Mouse (Mus musculus) neural tube, embryonic 15.5 days (tissue): ENCODE measurements around the gene Dcst2. TPM values are rescaled to one million over a fixed set of nuclear protein-coding genes. Genes with fewer than 3 reads are reported as not detected.

Experiments
- ATAC-seq: fragments of 200-750 bp; cut with Nextera tagmentation; 2 replicates; pipeline ENCODE4 v1.8.0; 2017; ENCODE audit warnings: mild to moderate bottlenecking, moderate TSS enrichment, moderate library complexity; ENCODE audit not compliant: low FRiP score
- H3K27ac ChIP-seq: fragments of 300-500 bp; sonication (generic); replicated peaks from 2 replicates; pipeline ENCODE4 v1.5.1; 2015; ENCODE audit warnings: mild to moderate bottlenecking, inconsistent platforms
- H3K27me3 ChIP-seq: fragments of 300-500 bp; sonication (generic); replicated peaks from 2 replicates; pipeline ENCODE4 v1.6.1; 2015; ENCODE audit warnings: inconsistent platforms
- H3K36me3 ChIP-seq: fragments of 300-500 bp; sonication (generic); 2 replicates; pipeline ENCODE4 v1.6.1; 2015; ENCODE audit warnings: inconsistent platforms
- H3K4me1 ChIP-seq: fragments of 300-500 bp; sonication (generic); 2 replicates; pipeline ENCODE4 v1.6.1; 2015; ENCODE audit warnings: inconsistent platforms
- H3K4me2 ChIP-seq: fragments of 300-500 bp; sonication (generic); 2 replicates; pipeline ENCODE4 v1.6.1; 2015; ENCODE audit warnings: inconsistent platforms, mild to moderate bottlenecking, moderate library complexity
- H3K4me3 ChIP-seq: fragments of 300-500 bp; sonication (generic); replicated peaks from 2 replicates; pipeline ENCODE4 v1.5.1; 2015; ENCODE audit warnings: mild to moderate bottlenecking, inconsistent platforms
- H3K9ac ChIP-seq: fragments of 300-500 bp; sonication (generic); replicated peaks from 2 replicates; pipeline ENCODE4 v1.6.1; 2015; ENCODE audit warnings: mild to moderate bottlenecking, inconsistent platforms
- H3K9me3 ChIP-seq: fragments of 300-500 bp; sonication (generic); replicated peaks from 2 replicates; pipeline ENCODE4 v1.6.1; 2016; ENCODE audit warnings: inconsistent platforms
- WGBS: fragments of 180-500 bp; shearing (Covaris S2); methylation state at CpG from one replicate; pipeline ENCODE4 v1.1.7; 2015; ENCODE audit warnings: mixed read lengths; 5-methylcytosine and 5-hydroxymethylcytosine counted together
- polyA plus RNA-seq: library from polyadenylated mRNA; unstranded; fragments of >200 nt; fragmentation: Nextera tagmentation; extraction: Ambion mirVana; gene quantifications from 2 replicates; pipeline ENCODE4 v1.2.1, GENCODE M21; 2015

The Dcst2 gene
- polyA plus RNA-seq, 1 experiment from 2014 or later, result 0.26 TPM

GRCm38 (mm10) chr3:89402693-89403092, 40.9 kb downstream of the Dcst2 start, which contains the start of gene Lenep:
TSS of gene Lenep (minus strand) at chr3:89402793.
- WGBS, result 83% methylated on average over 5 of the region's 5 CpGs
- ATAC-seq, result no peak

DNA sequence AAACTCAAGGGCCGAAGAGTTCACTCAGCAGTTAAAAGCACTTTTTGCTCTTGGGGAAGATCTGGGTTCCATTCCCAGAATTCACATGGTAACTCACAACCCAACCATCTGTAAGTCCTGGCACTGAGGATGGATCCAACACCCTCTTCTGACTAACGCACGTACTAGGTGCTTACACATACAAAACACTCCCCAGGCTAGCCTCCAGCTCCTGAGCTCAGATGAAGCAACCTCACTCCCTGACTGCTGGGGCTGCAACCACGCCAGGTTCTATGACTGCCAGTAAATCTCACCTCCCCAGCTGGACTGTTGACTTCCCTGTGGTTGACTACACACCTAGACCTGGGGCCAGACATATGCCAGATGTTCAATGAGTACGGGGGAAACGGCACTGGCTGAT, 45.1 kb downstream of the Dcst2 start:
- no peak for ATAC-seq
- Histone ChIP-seq H3K4me3 (no peak overlapping the region), H3K27ac (no peak overlapping the region), H3K9me3 (no peaks in the 10 kb centered on the region), H3K9ac (no peak overlapping the region), H3K36me3 (peaks cover 37% of the 10 kb centered on the region), H3K4me1 (peaks cover 13% of the 10 kb centered on the region), H3K27me3 (no peaks in the 10 kb centered on the region), H3K4me2 (no peak overlapping the region)
- 94% methylated on average over 6 of the region's 6 CpGs for WGBS

More at GRCm38 (mm10) chr3:89402693-89403092, 40.9 kb downstream of the Dcst2 start, which contains the start of gene Lenep:
- Histone ChIP-seq H3K4me2 (no peak within 1 kb of the TSS), H3K9me3 (no peaks in the 10 kb centered on the region), H3K27ac (no peak within 1 kb of the TSS), H3K27me3 (0 out of 2 replicates have a peak, but pooled peaks cover 4% of the 10 kb centered on the region), H3K36me3 (peaks cover 47% of the 10 kb centered on the region), H3K9ac (no peak within 1 kb of the TSS), H3K4me3 (no peak within 1 kb of the TSS), H3K4me1 (no peaks in the 10 kb centered on the region)

DNA sequence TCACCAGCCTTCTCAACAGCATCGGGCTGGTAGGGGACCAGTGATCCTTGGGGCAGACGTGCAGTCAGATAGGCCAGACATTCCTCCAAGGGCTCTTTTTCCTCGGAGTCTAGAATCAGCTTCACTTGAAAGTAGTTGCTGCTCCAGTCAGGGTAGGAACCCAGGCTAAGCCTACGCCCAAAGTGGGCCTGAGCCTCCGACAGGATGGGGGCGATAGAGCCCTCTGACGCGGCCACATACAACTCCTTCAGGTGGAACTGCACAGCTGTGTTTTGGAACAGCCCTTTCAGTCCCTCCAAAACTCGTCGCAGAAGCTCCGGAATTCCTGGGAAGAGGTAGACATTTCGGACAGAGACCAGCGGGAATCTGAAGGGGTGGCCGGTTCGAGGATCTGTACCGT, 46.7 kb downstream of the Dcst2 start:
- ATAC-seq, result no peak
- Histone ChIP-seq H3K36me3 (peaks cover 21% of the 10 kb centered on the region), H3K9ac (no peak overlapping the region), H3K27me3 (no peaks in the 10 kb centered on the region), H3K27ac (no peak overlapping the region), H3K4me1 (peaks cover 18% of the 10 kb centered on the region), H3K4me2 (no peak overlapping the region), H3K4me3 (no peak overlapping the region), H3K9me3 (no peaks in the 10 kb centered on the region)
- WGBS, result 68% methylated on average over 16 of the region's 16 CpGs

GRCm38 (mm10) chr3:89409701-89410100, 47.9 kb downstream of the Dcst2 start:
- Histone ChIP-seq H3K9ac (no peak overlapping the region), H3K27ac (no peak overlapping the region), H3K4me3 (no peak overlapping the region), H3K4me1 (peaks cover 18% of the 10 kb centered on the region), H3K27me3 (no peaks in the 10 kb centered on the region), H3K4me2 (no peak overlapping the region), H3K36me3 (peaks cover 19% of the 10 kb centered on the region), H3K9me3 (no peaks in the 10 kb centered on the region)
- no peak for ATAC-seq
- 98% methylated on average over 3 of the region's 3 CpGs for WGBS

DNA sequence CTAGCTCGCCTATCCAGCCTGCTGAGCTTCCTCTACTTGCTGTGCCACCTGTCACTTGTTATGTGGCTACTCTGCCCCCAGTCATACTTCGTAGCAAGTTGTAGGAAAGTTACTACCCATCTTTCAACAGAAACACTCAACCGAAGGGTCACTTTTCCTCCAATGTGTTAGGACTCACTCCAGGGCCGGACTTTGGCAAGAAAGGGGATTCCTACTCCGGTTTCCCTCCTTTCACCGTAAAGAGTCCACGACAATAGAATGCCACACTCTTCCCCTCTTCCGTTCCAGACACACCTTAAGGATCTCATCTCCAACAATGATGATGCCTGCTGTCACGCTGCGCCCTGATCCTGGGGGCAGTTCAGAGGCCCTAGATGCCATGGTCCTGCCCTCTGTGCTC, 49.1 kb downstream of the Dcst2 start:
- WGBS, result 83% methylated on average over 10 of the region's 10 CpGs
- H3K9me3 ChIP-seq, result no peaks in the 10 kb centered on the region
- peak overlapping the region; percentile 55 for H3K4me3 ChIP-seq
- peak overlapping the region; percentile 72 for H3K27ac ChIP-seq
- peaks cover 18% of the 10 kb centered on the region for H3K4me1 ChIP-seq
- no peaks in the 10 kb centered on the region for H3K27me3 ChIP-seq
- peak overlapping the region; percentile 56 for H3K9ac ChIP-seq
- H3K36me3 ChIP-seq, result peaks cover 23% of the 10 kb centered on the region
- peak overlapping the region; percentile 80 for H3K4me2 ChIP-seq
- no peak; the same call in 1 of the 2 replicates for ATAC-seq

- peaks cover 20% of the 10 kb centered on the region for H3K4me1 ChIP-seq
- 6% methylated on average over 28 of the region's 28 CpGs for WGBS
- peak; percentile 98 for ATAC-seq
Observed at GRCm38 (mm10) chr3:89411490-89412393, 50.0 kb downstream of the Dcst2 start, which contains the start of gene Flad1. TSS of gene Flad1 (minus strand) at chr3:89411870.

GRCm38 (mm10) chr3:89416158-89416557, 54.4 kb downstream of the Dcst2 start:
- WGBS, result 96% methylated on average over 8 of the region's 8 CpGs
- H3K4me2 ChIP-seq, result no peak overlapping the region

More at GRCm38 (mm10) chr3:89411490-89412393, 50.0 kb downstream of the Dcst2 start, which contains the start of gene Flad1:
- peak within 1 kb of the TSS; percentile 80 for H3K4me2 ChIP-seq
- H3K4me3 ChIP-seq, result peak within 1 kb of the TSS; percentile 55
- no peaks in the 10 kb centered on the region for H3K9me3 ChIP-seq
- peaks cover 24% of the 10 kb centered on the region for H3K36me3 ChIP-seq
- peak within 1 kb of the TSS; percentile 72 for H3K27ac ChIP-seq
- H3K27me3 ChIP-seq, result no peaks in the 10 kb centered on the region
- H3K9ac ChIP-seq, result peak within 1 kb of the TSS; percentile 56

DNA sequence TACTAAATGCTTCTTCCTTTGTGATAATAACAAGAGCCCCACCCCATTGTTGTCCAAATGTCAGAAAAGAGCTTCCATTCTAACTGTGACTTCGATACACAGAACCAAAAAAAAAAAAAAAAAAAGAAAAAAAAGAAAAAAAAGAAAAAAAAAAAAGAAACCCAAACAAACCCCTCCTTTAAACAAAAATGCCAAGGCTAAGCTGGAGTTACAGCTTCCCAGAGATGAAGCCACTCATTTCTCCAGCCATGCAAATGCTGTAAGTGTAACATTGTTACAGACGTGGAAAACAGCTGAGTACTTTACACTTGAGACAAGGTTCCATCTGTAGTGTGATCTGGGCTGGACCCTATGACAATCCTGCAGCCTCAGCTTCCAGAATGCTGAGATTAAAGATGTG, 55.4 kb downstream of the Dcst2 start:
- Histone ChIP-seq H3K36me3 (peaks cover 19% of the 10 kb centered on the region), H3K4me1 (peaks cover 44% of the 10 kb centered on the region)

More at GRCm38 (mm10) chr3:89416158-89416557, 54.4 kb downstream of the Dcst2 start:
- Histone ChIP-seq H3K27me3 (no peaks in the 10 kb centered on the region), H3K36me3 (peaks cover 19% of the 10 kb centered on the region), H3K27ac (no peak overlapping the region), H3K9ac (no peak overlapping the region), H3K4me1 (peaks cover 37% of the 10 kb centered on the region), H3K9me3 (no peaks in the 10 kb centered on the region), H3K4me3 (no peak overlapping the region)
- ATAC-seq, result no peak

GRCm38 (mm10) chr3:89417840-89418169, 56.0 kb downstream of the Dcst2 start:
- Histone ChIP-seq H3K9me3 (no peaks in the 10 kb centered on the region), H3K4me2 (peak overlapping the region; percentile 90)
- 0% methylated on average over 20 of the region's 20 CpGs for WGBS

More for the DNA sequence above, 55.4 kb downstream of the Dcst2 start:
- H3K27ac ChIP-seq, result peak overlapping the region; percentile 89
- peak overlapping the region; percentile 90 for H3K4me2 ChIP-seq
- H3K9ac ChIP-seq, result peak overlapping the region; percentile 41
- WGBS, result 32% methylated on average over 2 of the region's 2 CpGs
- ATAC-seq, result no peak
- no peaks in the 10 kb centered on the region for H3K27me3 ChIP-seq
- peak overlapping the region; percentile 60 for H3K4me3 ChIP-seq
- H3K9me3 ChIP-seq, result no peaks in the 10 kb centered on the region

GRCm38 (mm10) chr3:89418170-89418860, 56.5 kb downstream of the Dcst2 start, which contains the start of the genes Cks1b and Shc1:
TSS of gene Cks1b (minus strand) at chr3:89418383.
TSS of gene Shc1 (plus strand) at chr3:89418443.
- Histone ChIP-seq H3K27ac (peak within 1 kb of the TSS; percentile 89), H3K4me1 (peaks cover 48% of the 10 kb centered on the region), H3K9ac (peak within 1 kb of the TSS; percentile 56), H3K27me3 (no peaks in the 10 kb centered on the region), H3K9me3 (no peaks in the 10 kb centered on the region), H3K36me3 (peaks cover 19% of the 10 kb centered on the region), H3K4me3 (peak within 1 kb of the TSS; percentile 60), H3K4me2 (peak within 1 kb of the TSS; percentile 90)
- WGBS, result under 1% methylated on average over 39 of the region's 39 CpGs
- ATAC-seq, result peak; percentile 95

More at GRCm38 (mm10) chr3:89417840-89418169, 56.0 kb downstream of the Dcst2 start:
- Histone ChIP-seq H3K27me3 (no peaks in the 10 kb centered on the region), H3K4me3 (peak overlapping the region; percentile 60), H3K4me1 (peaks cover 46% of the 10 kb centered on the region), H3K27ac (peak overlapping the region; percentile 89), H3K36me3 (peaks cover 19% of the 10 kb centered on the region), H3K9ac (peak overlapping the region; percentile 41)
- ATAC-seq, result peak; percentile 70

DNA sequence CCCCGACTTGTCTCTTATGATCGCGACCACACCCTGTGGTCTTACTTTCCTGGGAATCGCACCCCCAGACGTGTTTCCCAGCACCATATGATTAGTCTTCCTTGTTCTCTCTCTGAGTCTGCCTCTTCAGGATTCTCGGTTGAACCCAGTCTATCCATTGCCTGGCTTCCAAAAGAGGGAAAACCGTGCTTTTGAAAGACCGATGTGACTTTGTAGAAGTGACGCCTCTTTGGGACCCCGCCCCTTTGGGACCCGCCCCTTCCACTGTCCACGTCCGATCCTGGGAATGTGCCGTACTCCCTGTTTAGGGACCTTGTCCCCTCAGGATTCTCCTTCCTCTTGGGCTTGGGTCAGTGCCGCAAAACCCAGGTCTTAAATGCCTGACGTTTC, 57.1 kb downstream of the Dcst2 start:
- H3K4me2 ChIP-seq, result peak overlapping the region; percentile 90
- H3K27ac ChIP-seq, result peak overlapping the region; percentile 89
- ATAC-seq, result peak; percentile 6; the same call in 1 of the 2 replicates
- H3K36me3 ChIP-seq, result peaks cover 18% of the 10 kb centered on the region
- no peaks in the 10 kb centered on the region for H3K9me3 ChIP-seq
- WGBS, result under 1% methylated on average over 16 of the region's 16 CpGs
- H3K9ac ChIP-seq, result peak overlapping the region; percentile 56
- H3K4me3 ChIP-seq, result peak overlapping the region; percentile 60
- H3K4me1 ChIP-seq, result peaks cover 50% of the 10 kb centered on the region
- no peaks in the 10 kb centered on the region for H3K27me3 ChIP-seq
